Mouse (Mus musculus) heart, postnatal 0 days (tissue): ENCODE data around the gene Tceanc. TPM values are rescaled to one million over a fixed set of nuclear protein-coding genes. Genes with fewer than 3 reads are reported as not detected.

ENCODE experiments used
- ATAC-seq: fragments of 200-750 bp; cut with Nextera tagmentation; 2 replicates; pipeline ENCODE4 v1.8.0; 2017; ENCODE audit warnings: low read depth, moderate number of reproducible peaks, moderate library complexity; ENCODE audit not compliant: insufficient read depth
- DNase-seq: peaks from one replicate; pipeline ENCODE4 v3.0.0-alpha.2; 2016; ENCODE audit warnings: low spot score
- H3K27ac ChIP-seq: fragments of 300-500 bp; sonication (generic); 2 replicates; pipeline ENCODE4 v1.5.1; 2014; ENCODE audit warnings: low read depth, mild to moderate bottlenecking
- H3K27me3 ChIP-seq: fragments of 300-500 bp; sonication (generic); 2 replicates; pipeline ENCODE4 v1.6.1; 2014; ENCODE audit warnings: low read length, mixed read lengths; ENCODE audit not compliant: control insufficient read depth, insufficient read depth
- H3K36me3 ChIP-seq: fragments of 300-500 bp; sonication (generic); replicated peaks from 2 replicates; pipeline ENCODE4 v1.6.1; 2014; ENCODE audit warnings: low read length, mixed read lengths; ENCODE audit not compliant: control insufficient read depth, insufficient read depth
- H3K4me1 ChIP-seq: fragments of 300-500 bp; sonication (generic); 2 replicates; pipeline ENCODE4 v1.6.1; 2014; ENCODE audit warnings: antibody characterized with exemption; ENCODE audit not compliant: control insufficient read depth, insufficient read depth
- H3K4me2 ChIP-seq: fragments of 300-500 bp; sonication (generic); 2 replicates; pipeline ENCODE4 v1.6.1; 2014; ENCODE audit warnings: low read depth, mild to moderate bottlenecking, low read length, moderate library complexity
- H3K4me3 ChIP-seq: fragments of 300-500 bp; sonication (generic); 2 replicates; pipeline ENCODE4 v1.5.1; 2014; ENCODE audit warnings: low read depth, low read length
- H3K9ac ChIP-seq: fragments of 300-500 bp; sonication (generic); replicated peaks from 2 replicates; pipeline ENCODE4 v1.6.1; 2014; ENCODE audit warnings: low read depth, low read length, mixed read lengths
- H3K9me3 ChIP-seq: fragments of 300-500 bp; sonication (generic); replicated peaks from 2 replicates; pipeline ENCODE4 v1.6.1; 2016; ENCODE audit warnings: low read length; ENCODE audit not compliant: control insufficient read depth
- CTCF ChIP-seq: IDR thresholded peaks from 2 replicates; pipeline ENCODE4 v1.5.1; 2016; ENCODE audit warnings: antibody characterized with exemption, control low read depth, low read depth
- EP300 ChIP-seq: IDR thresholded peaks from 2 replicates; pipeline ENCODE4 v1.6.1; 2016; ENCODE audit warnings: antibody characterized with exemption, low read depth
- WGBS: fragments of 180-500 bp; shearing (Covaris S2); extraction: QIAGEN DNeasy Blood & Tissue Kit; methylation state at CpG from one replicate; pipeline ENCODE4 v1.1.7; 2014; 5-methylcytosine and 5-hydroxymethylcytosine counted together
- polyA plus RNA-seq: library from polyadenylated mRNA; unstranded; fragments of >200 nt; fragmentation: Nextera tagmentation; extraction: Ambion mirVana; gene quantifications from 2 replicates; pipeline ENCODE4 v1.2.1, GENCODE M21; 2015
- total RNA-seq: library from RNA; depleted of rRNA; stranded (reverse); fragments of >200 nt; gene quantifications from 2 replicates; pipeline ENCODE4 v1.2.3, GENCODE M21; 2014; ENCODE audit warnings: low replicate concordance

Tceanc gene
- total and polyA plus RNA-seq, 2 experiments from 2014 or later = 5.5 to 7.6 TPM

GRCm38 (mm10) chrX:166509761-166510738 lies 8.3 kb downstream of the Tceanc start:
- Histone ChIP-seq H3K4me3 (peak overlapping the region; percentile 59), H3K4me1 (no peaks in the 10 kb centered on the region), H3K27ac (peak overlapping the region; percentile 99), H3K9ac (peak overlapping the region; percentile 81), H3K9me3 (no peaks in the 10 kb centered on the region), H3K4me2 (peak overlapping the region; percentile 62), H3K36me3 (no peaks in the 10 kb centered on the region), H3K27me3 (no peaks in the 10 kb centered on the region)
- ATAC-seq (peak; percentile 98), DNase-seq (peak; percentile 88)
- 18% methylated on average over 63 of the region's 65 CpGs for WGBS
- TF ChIP-seq EP300 = no peak; the same call in 1 of the 2 replicates
- TF ChIP-seq CTCF = no peak

DNA sequence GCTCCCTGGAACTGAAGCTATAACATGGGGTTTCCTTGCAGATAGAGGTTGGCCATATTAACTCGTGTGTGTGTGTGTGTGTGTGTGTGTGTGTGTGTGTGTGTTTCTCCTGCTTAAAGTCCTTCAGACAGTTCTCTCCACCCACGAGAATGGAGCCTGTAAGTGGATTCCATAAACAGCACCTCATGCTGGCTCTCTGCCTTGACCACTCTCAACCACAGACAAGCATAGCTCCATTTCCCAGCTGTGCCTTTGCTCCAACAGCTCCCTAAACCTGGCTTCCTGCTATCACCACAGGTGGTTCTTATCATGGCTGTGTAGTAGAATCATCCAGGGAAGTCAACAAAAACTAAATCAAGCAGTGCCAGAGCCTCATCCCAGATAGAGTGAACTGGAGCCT lies 13.9 kb downstream of the Tceanc start:
- TF ChIP-seq CTCF = no peak
- no peak for TF ChIP-seq EP300
- no peaks in the 10 kb centered on the region; the same call in 1 of the 2 replicates for H3K36me3 ChIP-seq
- no peaks in the 10 kb centered on the region for H3K27me3 ChIP-seq
- no peak overlapping the region for H3K27ac ChIP-seq
- no peak overlapping the region for H3K4me2 ChIP-seq
- no peaks in the 10 kb centered on the region for H3K9me3 ChIP-seq
- WGBS = 25% methylated on average over 2 of the region's 2 CpGs
- no peak overlapping the region for H3K4me3 ChIP-seq
- DNase-seq = no peak
- no peak overlapping the region for H3K9ac ChIP-seq
- no peaks in the 10 kb centered on the region for H3K4me1 ChIP-seq
- no peak for ATAC-seq

DNA sequence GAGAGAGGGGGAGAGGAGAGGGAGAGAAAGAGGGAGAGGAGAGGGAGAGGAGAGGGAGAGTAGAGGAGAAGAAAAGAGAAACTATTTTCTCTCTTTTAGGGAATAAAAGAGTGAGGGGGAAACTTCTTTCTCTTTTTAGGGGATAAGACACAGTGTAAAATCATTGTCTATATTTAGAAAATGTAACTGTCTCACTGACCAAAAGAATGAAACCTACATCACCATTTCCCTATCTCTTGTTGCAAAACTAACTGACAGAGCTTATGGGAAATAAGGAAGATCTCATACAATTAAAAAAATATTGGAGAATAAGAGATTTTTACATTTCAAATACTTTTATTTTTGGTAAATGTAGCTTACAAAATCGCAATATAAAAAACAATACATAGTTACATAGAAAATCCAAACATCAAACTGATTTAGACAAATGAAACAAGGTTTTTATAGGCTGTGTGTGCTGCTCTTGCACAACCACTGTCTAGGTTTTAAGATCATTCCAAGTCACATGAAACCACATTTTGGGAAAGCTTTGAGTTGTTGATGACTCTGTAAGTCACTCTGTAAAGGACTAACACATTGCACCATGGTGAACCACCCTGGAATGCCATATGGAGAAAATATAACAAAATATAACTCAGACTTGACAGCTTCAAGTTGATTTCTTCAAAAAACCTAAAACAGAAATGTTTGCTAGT lies 18.7 kb downstream of the Tceanc start:
- Histone ChIP-seq H3K4me3 (no peak overlapping the region), H3K27me3 (no peaks in the 10 kb centered on the region), H3K27ac (no peak overlapping the region), H3K9me3 (no peaks in the 10 kb centered on the region), H3K4me1 (no peaks in the 10 kb centered on the region), H3K4me2 (no peak overlapping the region), H3K36me3 (no peaks in the 10 kb centered on the region; the same call in 1 of the 2 replicates), H3K9ac (no peak overlapping the region)
- TF ChIP-seq EP300 (no peak), CTCF (no peak)
- no peak for ATAC-seq
- 73% methylated on average over 1 of the region's 1 CpGs for WGBS
- DNase-seq = no peak

GRCm38 (mm10) chrX:166497771-166498170 lies 20.6 kb downstream of the Tceanc start:
- H3K36me3 ChIP-seq = no peaks in the 10 kb centered on the region; the same call in 1 of the 2 replicates
- no peaks in the 10 kb centered on the region for H3K27me3 ChIP-seq
- H3K27ac ChIP-seq = no peak overlapping the region
- H3K9ac ChIP-seq = no peak overlapping the region
- H3K4me1 ChIP-seq = no peaks in the 10 kb centered on the region
- H3K4me2 ChIP-seq = no peak overlapping the region
- H3K9me3 ChIP-seq = no peaks in the 10 kb centered on the region
- no peak for TF ChIP-seq EP300
- no peak for TF ChIP-seq CTCF
- DNase-seq (no peak), ATAC-seq (no peak)
- H3K4me3 ChIP-seq = no peak overlapping the region
- WGBS = 46% methylated on average over 4 of the region's 4 CpGs

- Histone ChIP-seq H3K9ac (no peak overlapping the region), H3K4me2 (no peak overlapping the region), H3K4me3 (no peak overlapping the region), H3K36me3 (no peaks in the 10 kb centered on the region), H3K4me1 (no peaks in the 10 kb centered on the region), H3K27me3 (no peaks in the 10 kb centered on the region), H3K9me3 (no peaks in the 10 kb centered on the region), H3K27ac (no peak overlapping the region)
- TF ChIP-seq EP300 = no peak
- no peak for TF ChIP-seq CTCF
- ATAC-seq (no peak), DNase-seq (no peak)
- WGBS = 69% methylated on average over 2 of the region's 2 CpGs
Observed at GRCm38 (mm10) chrX:166495052-166495451, 23.3 kb downstream of the Tceanc start.
